Mouse (Mus musculus) ovary, adult 2 months (tissue): Measurements from ENCODE around the gene Sucla2. TPM values are rescaled to one million over a fixed set of nuclear protein-coding genes. Genes with fewer than 3 reads are reported as not detected.

Experiments used
- polyA plus RNA-seq: library from polyadenylated mRNA; depleted of rRNA; stranded (reverse); fragments of >200 nt; gene quantifications from 2 replicates; pipeline ENCODE4 v1.2.3, GENCODE M21; 2012; rRNA removed

Sucla2 gene
- polyA plus RNA-seq: 12.7 and 13.9 TPM in 2 replicates

GRCm38 (mm10) chr14:73524766-73525448 is at the start of gene Sucla2:
Sucla2 (plus strand) TSS chr14:73525319.

GRCm38 (mm10) chr14:73509765-73510423 is 15.2 kb upstream of the Sucla2 start, which contains the start of gene Med4:
Med4 (plus strand) TSS chr14:73510025.

GRCm38 (mm10) chr14:73548051-73548450 is 22.9 kb downstream of the Sucla2 start, which contains the start of gene Nudt15:
Nudt15 (minus strand) TSS chr14:73548242.

Other genes starting within 250 kb of the Sucla2 start
- gene Rb1, start 199.5 kb upstream of the Sucla2 start, polyA plus RNA-seq: 2.1 and 2.5 TPM in 2 replicates
- 1,217 and 1,489 TPM in 2 replicates for gene Itm2b, start 140.0 kb upstream of the Sucla2 start, polyA plus RNA-seq
- gene Med4, start 15.3 kb upstream of the Sucla2 start, polyA plus RNA-seq: 16.5 and 20.4 TPM in 2 replicates
- gene Nudt15, start 22.9 kb downstream of the Sucla2 start, polyA plus RNA-seq: 1.3 and 1.4 TPM in 2 replicates
- not detected in 2 replicates for gene Gm21750, start 135.9 kb downstream of the Sucla2 start, polyA plus RNA-seq